Mouse (Mus musculus): ENCODE measurements around the gene Nktr. TPM values are rescaled to one million over a fixed set of nuclear protein-coding genes. Genes with fewer than 3 reads are reported as not detected.

Gene Nktr
- polyA plus RNA-seq, 1 experiment: 165 TPM

DNA sequence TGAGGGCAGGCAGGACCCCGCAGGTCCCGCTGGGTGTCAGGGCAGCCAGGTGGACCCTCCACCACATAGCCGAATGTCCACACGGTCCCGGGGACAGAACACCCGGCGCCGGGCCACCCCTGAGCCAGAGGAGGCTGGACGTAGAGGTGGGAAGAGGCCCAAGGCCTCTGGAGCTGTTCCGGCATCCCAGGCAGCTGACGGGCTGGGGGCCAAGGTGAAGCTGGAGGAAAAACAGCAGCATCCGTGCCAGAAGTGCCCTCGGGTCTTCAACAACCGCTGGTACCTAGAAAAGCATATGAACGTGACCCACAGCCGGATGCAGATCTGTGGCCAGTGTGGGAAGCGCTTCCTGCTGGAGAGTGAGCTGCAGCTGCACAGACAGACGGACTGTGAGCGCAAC is 44.7 kb downstream of the Nktr start:
- TF ChIP-seq CTCF (IDR thresholded peaks at IDR 0.05; ENCODE audit: borderline replicate concordance, extremely low read depth, insufficient read depth, insufficient read length): no peak
- no peak for TF ChIP-seq POLR2A (IDR thresholded peaks at IDR 0.05; ENCODE audit: borderline replicate concordance, extremely low read depth, insufficient read depth, insufficient read length, poor library complexity, severe bottlenecking)
- DNase-seq (ENCODE audit: low read depth): no peak

- DNase-seq (ENCODE audit: low read depth): no peak
- TF ChIP-seq POLR2A (IDR thresholded peaks at IDR 0.05; ENCODE audit: borderline replicate concordance, extremely low read depth, insufficient read depth, insufficient read length, poor library complexity, severe bottlenecking) (no peak), CTCF (IDR thresholded peaks at IDR 0.05; ENCODE audit: borderline replicate concordance, extremely low read depth, insufficient read depth, insufficient read length) (no peak)
Measured at GRCm38 (mm10) chr9:121765166-121765855, 46.3 kb downstream of the Nktr start.

DNA sequence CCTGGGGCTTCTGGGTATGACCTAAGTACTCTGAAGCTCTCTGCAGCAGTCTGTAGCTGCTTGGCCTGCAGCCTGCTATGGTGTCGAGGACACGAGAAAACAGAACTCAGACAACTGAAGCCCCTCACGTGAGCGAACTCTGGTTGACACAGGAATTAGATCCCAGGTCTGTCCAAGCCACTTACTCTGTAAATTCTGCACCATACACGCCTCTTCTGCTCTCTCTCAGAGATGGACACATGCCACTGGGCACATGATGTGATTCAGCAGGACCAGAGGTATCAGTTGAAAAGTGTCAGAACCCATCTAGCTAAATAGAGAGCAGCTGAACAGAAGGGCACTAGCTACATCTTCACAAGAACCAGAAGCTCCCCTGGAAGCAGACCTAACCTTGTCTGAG is 53.4 kb downstream of the Nktr start:
- DNase-seq (ENCODE audit: low read depth): no peak
- no peak for TF ChIP-seq POLR2A (IDR thresholded peaks at IDR 0.05; ENCODE audit: borderline replicate concordance, extremely low read depth, insufficient read depth, insufficient read length, poor library complexity, severe bottlenecking)
- no peak for TF ChIP-seq CTCF (IDR thresholded peaks at IDR 0.05; ENCODE audit: borderline replicate concordance, extremely low read depth, insufficient read depth, insufficient read length)

DNA sequence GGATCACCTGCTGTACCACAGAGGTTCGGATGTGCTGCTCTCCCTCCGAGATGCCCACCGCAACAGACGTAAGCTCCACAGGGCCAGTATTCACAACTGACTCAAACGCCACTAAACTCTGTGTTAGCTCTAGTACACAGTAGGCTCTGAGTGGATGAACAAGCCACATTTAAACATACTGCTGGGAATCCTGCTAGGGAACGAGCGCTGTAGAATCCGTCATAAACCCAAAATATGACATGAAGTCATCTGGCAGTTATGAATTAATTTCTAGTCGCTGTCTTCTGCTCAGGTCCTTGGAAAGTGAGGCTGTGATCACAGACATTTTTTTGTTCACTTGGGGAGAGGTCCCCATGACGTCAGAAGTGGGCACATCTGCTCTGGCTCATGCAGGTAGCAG is 57.0 kb downstream of the Nktr start:
- no peak for DNase-seq (ENCODE audit: low read depth)
- TF ChIP-seq POLR2A (IDR thresholded peaks at IDR 0.05; ENCODE audit: borderline replicate concordance, extremely low read depth, insufficient read depth, insufficient read length, poor library complexity, severe bottlenecking) (no peak), CTCF (IDR thresholded peaks at IDR 0.05; ENCODE audit: borderline replicate concordance, extremely low read depth, insufficient read depth, insufficient read length) (no peak)

DNA sequence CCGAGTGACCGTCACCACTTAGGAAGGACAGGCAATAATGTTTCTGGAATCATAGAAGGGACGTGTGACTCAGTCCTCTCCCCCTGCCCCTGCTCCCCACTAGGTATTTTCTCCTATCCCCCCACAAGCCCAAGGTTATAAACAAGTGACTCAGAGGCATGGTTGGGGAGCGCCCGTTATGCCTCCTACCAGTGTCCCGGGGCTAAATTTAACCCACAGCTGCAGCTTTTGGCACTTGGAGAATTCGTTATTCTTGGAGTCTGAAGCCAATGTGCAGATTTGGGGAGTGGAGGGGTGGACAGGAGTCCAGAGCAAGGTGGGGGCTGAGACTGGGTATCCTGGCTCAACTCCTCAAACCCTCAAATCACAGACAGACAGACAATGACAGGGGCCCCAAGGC is 57.5 kb downstream of the Nktr start:
- DNase-seq (ENCODE audit: low read depth): no peak
- TF ChIP-seq CTCF (IDR thresholded peaks at IDR 0.05; ENCODE audit: borderline replicate concordance, extremely low read depth, insufficient read depth, insufficient read length) (no peak), POLR2A (IDR thresholded peaks at IDR 0.05; ENCODE audit: borderline replicate concordance, extremely low read depth, insufficient read depth, insufficient read length, poor library complexity, severe bottlenecking) (no peak)

- no peak for DNase-seq (ENCODE audit: low read depth)
- TF ChIP-seq POLR2A (IDR thresholded peaks at IDR 0.05; ENCODE audit: borderline replicate concordance, extremely low read depth, insufficient read depth, insufficient read length, poor library complexity, severe bottlenecking): no peak
- TF ChIP-seq CTCF (IDR thresholded peaks at IDR 0.05; ENCODE audit: borderline replicate concordance, extremely low read depth, insufficient read depth, insufficient read length): no peak
Measured at GRCm38 (mm10) chr9:121777484-121778065, 58.6 kb downstream of the Nktr start, which contains the start of gene Klhl40. Gene Klhl40, plus strand, starts transcription at chr9:121777607.

- peak; percentile 67 for DNase-seq (ENCODE audit: low read depth)
- TF ChIP-seq POLR2A (IDR thresholded peaks at IDR 0.05; ENCODE audit: borderline replicate concordance, extremely low read depth, insufficient read depth, insufficient read length, poor library complexity, severe bottlenecking) (no peak), CTCF (IDR thresholded peaks at IDR 0.05; ENCODE audit: borderline replicate concordance, extremely low read depth, insufficient read depth, insufficient read length) (no peak)
Measured at GRCm38 (mm10) chr9:121778066-121778624, 59.2 kb downstream of the Nktr start.

DNA sequence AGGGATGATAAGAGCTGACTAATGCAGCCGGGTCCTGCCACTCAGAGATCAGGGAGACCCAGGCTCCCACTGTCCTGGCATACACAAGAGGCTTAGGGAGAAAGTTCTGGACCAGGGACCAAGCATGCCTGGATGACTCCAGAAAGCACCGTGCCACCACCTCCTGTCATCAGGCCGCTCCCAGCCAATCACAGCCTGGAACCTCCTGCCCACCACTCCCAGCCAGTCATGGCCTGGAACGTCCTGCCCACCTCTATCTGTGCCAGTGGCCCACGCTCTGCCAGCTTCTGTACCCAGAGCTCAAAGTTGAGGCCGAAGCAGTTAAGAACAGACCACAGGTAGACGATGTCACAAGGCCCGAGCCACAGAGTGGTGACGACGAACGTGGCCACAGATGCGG is 65.8 kb downstream of the Nktr start:
- no peak for TF ChIP-seq CTCF (IDR thresholded peaks at IDR 0.05; ENCODE audit: borderline replicate concordance, extremely low read depth, insufficient read depth, insufficient read length)
- DNase-seq (ENCODE audit: low read depth): no peak

GRCm38 (mm10) chr9:121785261-121785660 is 66.3 kb downstream of the Nktr start:
- DNase-seq (ENCODE audit: low read depth): no peak

DNA sequence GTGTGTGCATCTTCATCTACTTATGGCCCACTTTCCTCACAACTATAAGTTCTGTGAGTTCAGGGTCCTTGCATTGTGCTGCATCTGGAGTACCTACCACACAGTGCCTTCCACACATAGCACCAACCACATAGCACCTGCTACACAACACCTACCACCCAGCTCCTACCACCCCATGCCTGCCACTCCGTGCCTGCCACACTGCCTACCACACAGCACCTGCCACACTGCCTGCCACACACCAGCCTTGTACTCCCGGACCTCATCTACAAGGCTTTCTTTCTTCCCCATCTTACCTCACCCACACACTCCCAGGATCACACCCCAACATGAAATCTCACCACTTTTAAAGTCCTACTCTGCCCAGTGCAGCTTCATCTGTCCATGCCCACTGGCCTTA is 67.4 kb downstream of the Nktr start:
- no peak for DNase-seq (ENCODE audit: low read depth)
- TF ChIP-seq POLR2A (IDR thresholded peaks at IDR 0.05; ENCODE audit: borderline replicate concordance, extremely low read depth, insufficient read depth, insufficient read length, poor library complexity, severe bottlenecking) (no peak), CTCF (IDR thresholded peaks at IDR 0.05; ENCODE audit: borderline replicate concordance, extremely low read depth, insufficient read depth, insufficient read length) (no peak)

More at GRCm38 (mm10) chr9:121785261-121785660, 66.3 kb downstream of the Nktr start:
- TF ChIP-seq CTCF (IDR thresholded peaks at IDR 0.05; ENCODE audit: borderline replicate concordance, extremely low read depth, insufficient read depth, insufficient read length) (no peak), POLR2A (IDR thresholded peaks at IDR 0.05; ENCODE audit: borderline replicate concordance, extremely low read depth, insufficient read depth, insufficient read length, poor library complexity, severe bottlenecking) (no peak)

DNA sequence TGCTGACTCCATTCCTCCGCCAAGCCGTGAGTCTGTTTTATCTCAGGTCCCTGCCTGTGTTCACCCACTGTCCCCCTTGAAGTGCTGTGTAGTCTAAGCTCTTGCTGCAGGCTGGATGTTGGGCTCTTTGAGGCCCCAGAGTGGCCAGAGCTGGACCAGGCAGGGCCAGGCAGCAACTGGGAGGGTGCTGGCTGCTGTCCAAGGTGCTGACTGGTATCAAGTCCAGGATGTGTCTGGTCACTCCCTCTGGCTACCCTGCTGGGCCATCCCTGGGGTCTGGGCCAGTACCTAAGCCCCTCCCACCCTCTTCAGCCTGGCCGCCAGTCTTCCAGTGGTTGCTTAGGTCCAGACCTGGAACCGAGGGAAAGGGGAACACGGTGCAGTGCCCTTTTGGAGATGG is 72.2 kb downstream of the Nktr start:
- TF ChIP-seq CTCF (IDR thresholded peaks at IDR 0.05; ENCODE audit: borderline replicate concordance, extremely low read depth, insufficient read depth, insufficient read length) (no peak), POLR2A (IDR thresholded peaks at IDR 0.05; ENCODE audit: borderline replicate concordance, extremely low read depth, insufficient read depth, insufficient read length, poor library complexity, severe bottlenecking) (no peak)
- peak; percentile 23 for DNase-seq (ENCODE audit: low read depth)
